In genomic region chr8:105624401-105624800, GRCm38 (mm10) we compare ENCODE assay signal across 11 mouse cellular contexts. TPM values are rescaled to one million over a fixed set of nuclear protein-coding genes. Genes with fewer than 3 reads are reported as not detected.
DNase-seq lines count a peak whose midpoint lies in the region; ATAC-seq and TF ChIP-seq lines count a peak whose summit lies in the region.
"Had no signal": no experiment of that assay in that cellular context is flagged by ENCODE, and none has a peak within 500 bp of the region (broad histone marks: within the 10 kb centered on the region; RNA-seq: fewer than 3 reads in every experiment).

No protein-coding gene starts in this region.

- no peak for DNase-seq in hindbrain, embryonic 10.5 days (ENCODE audit: low spot score)
- DNase-seq in hindbrain, embryonic 11.5 days (ENCODE audit: low spot score), result no peak
- no peak for DNase-seq in MEL (ENCODE audit: low read depth, low spot score)
- DNase-seq in frontal cortex, adult 2 months (ENCODE audit: extremely low spot score in 1 of 2, low spot score in 1 of 2), result peak; percentile 86
- DNase-seq in retina, postnatal 1 day, result no peak
- no peak for DNase-seq in adrenal gland, postnatal 10 days
- no peak for DNase-seq in adrenal gland, postnatal 14 days
- DNase-seq: kidney, postnatal 10 days had no signal

- WGBS in hindbrain, embryonic 10.5 days, result 61% methylated on average over 3 of the region's 3 CpGs
- 70% methylated on average over 3 of the region's 3 CpGs for WGBS in hindbrain, embryonic 11.5 days
- 35% methylated on average over 3 of the region's 3 CpGs for WGBS in olfactory bulb, adult 2 months

- no peak for TF ChIP-seq RAD21 in MEL (IDR thresholded peaks at IDR 0.05; ENCODE audit: low read depth, low read length)

- no peak overlapping the region for H3K4me2 ChIP-seq in hindbrain, embryonic 11.5 days (replicated peaks; ENCODE audit: low read depth, low read length)
- H3K4me2 ChIP-seq: midbrain, embryonic 12.5 days; stomach, embryonic 15.5 days had no signal

- H3K4me3 ChIP-seq in hindbrain, embryonic 10.5 days, result no peak overlapping the region
- no peak overlapping the region for H3K4me3 ChIP-seq in hindbrain, embryonic 11.5 days (ENCODE audit: low read depth, low read length)
- H3K4me3 ChIP-seq in MEL (ENCODE audit: control insufficient read depth in 1 of 2, insufficient read depth in 1 of 2, low read depth in 2 of 2, low read length in 2 of 2), result no peak overlapping the region
- no peak overlapping the region for H3K4me3 ChIP-seq in olfactory bulb, adult 2 months (ENCODE audit: insufficient read depth, low read depth, low read length)
- H3K4me3 ChIP-seq: midbrain, embryonic 12.5 days; stomach, embryonic 15.5 days had no signal

- H3K79me2 ChIP-seq in MEL (ENCODE audit: control insufficient read depth, insufficient read depth, low read length, poor library complexity), result no peaks in the 10 kb centered on the region

- TF ChIP-seq EP300 in MEL (IDR thresholded peaks at IDR 0.05; ENCODE audit: low read depth in 1 of 2, low read length in 2 of 2), result no peak

- no peaks in the 10 kb centered on the region for H3K27me3 ChIP-seq in hindbrain, embryonic 10.5 days (ENCODE audit: insufficient read depth, poor library complexity, severe bottlenecking)
- H3K27me3 ChIP-seq in hindbrain, embryonic 11.5 days (ENCODE audit: control insufficient read depth, insufficient read depth, low read length), result no peaks in the 10 kb centered on the region
- no peaks in the 10 kb centered on the region for H3K27me3 ChIP-seq in MEL (ENCODE audit: control insufficient read depth in 1 of 2, insufficient read depth in 2 of 2, low read length in 2 of 2)
- H3K27me3 ChIP-seq: midbrain, embryonic 12.5 days; stomach, embryonic 15.5 days had no signal

- no peak for ATAC-seq in hindbrain, embryonic 11.5 days (ENCODE audit: low FRiP score)

- peaks cover 37% of the 10 kb centered on the region for H3K4me1 ChIP-seq in hindbrain, embryonic 10.5 days (replicated peaks)
- H3K4me1 ChIP-seq in hindbrain, embryonic 11.5 days (replicated peaks; ENCODE audit: control insufficient read depth, insufficient read depth, low read length), result no peaks in the 10 kb centered on the region
- H3K4me1 ChIP-seq in MEL (ENCODE audit: control insufficient read depth in 1 of 2, insufficient read depth in 2 of 2, low read length in 2 of 2), result no peaks in the 10 kb centered on the region
- peaks cover 34% of the 10 kb centered on the region for H3K4me1 ChIP-seq in olfactory bulb, adult 2 months (ENCODE audit: control insufficient read depth, insufficient read depth, low read length)

- TF ChIP-seq CTCF in MEL (IDR thresholded peaks at IDR 0.05 in 2 of 3, conservative IDR thresholded peaks at IDR 0.05 in 1 of 3; ENCODE audit: control insufficient read depth in 1 of 3, insufficient read depth in 1 of 3, low read depth in 2 of 3, low read length in 3 of 3, poor library complexity in 1 of 3, severe bottlenecking in 1 of 3), result no peak
- no peak for TF ChIP-seq CTCF in olfactory bulb, adult 2 months (IDR thresholded peaks at IDR 0.05; ENCODE audit: insufficient read depth, low read depth, low read length)

- H3K27ac ChIP-seq in hindbrain, embryonic 10.5 days, result peak overlapping the region; percentile 2; the same call in 1 of the 2 replicates
- no peak overlapping the region for H3K27ac ChIP-seq in hindbrain, embryonic 11.5 days (ENCODE audit: low read depth, low read length)
- H3K27ac ChIP-seq in MEL (ENCODE audit: control insufficient read depth, low read depth, low read length), result no peak overlapping the region
- H3K27ac ChIP-seq in olfactory bulb, adult 2 months (ENCODE audit: insufficient read depth, low read depth, low read length), result peak overlapping the region; percentile 21; the same call in 1 of the 2 replicates
- H3K27ac ChIP-seq: stomach, embryonic 15.5 days had no signal

- TF ChIP-seq POLR2A in MEL (IDR thresholded peaks at IDR 0.05; ENCODE audit: control insufficient read depth in 1 of 2, insufficient read depth in 1 of 2, low read depth in 1 of 2, low read length in 2 of 2, poor library complexity in 1 of 2), result no peak; a peak in 1 of 4 replicates
- no peak for TF ChIP-seq POLR2A in olfactory bulb, adult 2 months (IDR thresholded peaks at IDR 0.05; ENCODE audit: insufficient read depth, low read depth, low read length)

- peaks cover 39% of the 10 kb centered on the region for H3K36me3 ChIP-seq in hindbrain, embryonic 10.5 days
- H3K36me3 ChIP-seq in hindbrain, embryonic 11.5 days (ENCODE audit: control insufficient read depth, insufficient read depth, low read length), result peaks cover 5% of the 10 kb centered on the region; the same call in 1 of the 2 replicates
- peaks cover 0 to 6% of the 10 kb centered on the region in 2 experiments; a peak in 2 of 4 replicates for H3K36me3 ChIP-seq in MEL (ENCODE audit: control insufficient read depth in 1 of 2, insufficient read depth in 2 of 2, low read length in 2 of 2)

- H3K9me3 ChIP-seq in hindbrain, embryonic 10.5 days, result no peaks in the 10 kb centered on the region
- no peaks in the 10 kb centered on the region for H3K9me3 ChIP-seq in hindbrain, embryonic 11.5 days (ENCODE audit: control insufficient read depth, low read length)
- H3K9me3 ChIP-seq in MEL (replicated peaks; ENCODE audit: insufficient read depth, low read length), result no peaks in the 10 kb centered on the region
- H3K9me3 ChIP-seq: midbrain, embryonic 12.5 days; stomach, embryonic 15.5 days had no signal

- no peak overlapping the region for H3K9ac ChIP-seq in hindbrain, embryonic 11.5 days (ENCODE audit: low read depth, low read length)
- H3K9ac ChIP-seq in MEL (ENCODE audit: control insufficient read depth, low read depth, low read length, poor library complexity, severe bottlenecking), result no peak overlapping the region
- H3K9ac ChIP-seq: midbrain, embryonic 12.5 days; stomach, embryonic 15.5 days had no signal

TF ChIP-seq in MEL, 35 proteins besides CTCF, POLR2A, EP300 and RAD21:
- TF ChIP-seq ETS1 (IDR thresholded peaks at IDR 0.05; ENCODE audit: low read depth, low read length) (no peak), ZMIZ1 (IDR thresholded peaks at IDR 0.05; ENCODE audit: low read depth, low read length) (0 out of 2 replicates have a peak, but pooled peaks have one; percentile 11)

RNA-seq across cellular contexts. Expression of gene Ctcf, which starts 12.0 kb away (rescaled TPM):
- 102 and 138 TPM in 2 replicates for polyA plus RNA-seq in hindbrain, embryonic 10.5 days (2016; fragmentation: Nextera tagmentation; extraction: Ambion mirVana)
- polyA plus RNA-seq in hindbrain, embryonic 11.5 days (2014; fragmentation: Nextera tagmentation; extraction: Ambion mirVana), result 115 and 121 TPM in 2 replicates
- 36.4 and 40.7 TPM in 2 replicates for total RNA-seq in MEL (2012; rRNA removed)
- polyA plus RNA-seq in MEL (2012; ENCODE audit: insufficient read depth in 1 of 2, insufficient read length in 2 of 2, low read depth in 1 of 2, low replicate concordance in 2 of 2, missing spikeins in 1 of 2), result 100 to 1,000 TPM in 1 of 2 experiments, 10 to 100 TPM in 1; 87.1 to 670 TPM
- 34.9 and 37.1 TPM in 2 replicates for polyA plus RNA-seq in frontal cortex, adult 2 months (2012; rRNA removed)
- polyA plus RNA-seq in olfactory bulb, adult 2 months (2012; ENCODE audit: insufficient read depth, insufficient read length, low replicate concordance, missing spikeins), result 898 TPM in 1 of 2 replicates, not detected in the other
- total RNA-seq in adrenal gland, postnatal 10 days (2021), result 10 to 100 TPM; 53.0 to 62.3 TPM
- total RNA-seq in adrenal gland, postnatal 14 days (2021), result 58.4 and 70.4 TPM in 2 replicates

RNA-seq across cellular contexts. Expression of gene Agrp, which starts 12.8 kb away (rescaled TPM):
- 0.61 and 0.73 TPM in 2 replicates for polyA plus RNA-seq in hindbrain, embryonic 10.5 days (2016; fragmentation: Nextera tagmentation; extraction: Ambion mirVana)
- polyA plus RNA-seq in hindbrain, embryonic 11.5 days (2014; fragmentation: Nextera tagmentation; extraction: Ambion mirVana), result 0.68 and 2.1 TPM in 2 replicates
- not detected in 2 replicates for total RNA-seq in MEL (2012; rRNA removed)
- under 1 TPM in 1 of 2 experiments, not detected in 1; 0.63 TPM for polyA plus RNA-seq in MEL (2012; ENCODE audit: insufficient read depth in 1 of 2, insufficient read length in 2 of 2, low read depth in 1 of 2, low replicate concordance in 2 of 2, missing spikeins in 1 of 2)
- 0.25 and 0.36 TPM in 2 replicates for polyA plus RNA-seq in frontal cortex, adult 2 months (2012; rRNA removed)
- not detected in 2 replicates for polyA plus RNA-seq in olfactory bulb, adult 2 months (2012; ENCODE audit: insufficient read depth, insufficient read length, low replicate concordance, missing spikeins)
- total RNA-seq in adrenal gland, postnatal 10 days (2021), result 1 to 10 TPM in 1 of 2 experiments, under 1 TPM in 1; 0.97 to 1.3 TPM
- total RNA-seq in adrenal gland, postnatal 14 days (2021), result 0.93 and 1.0 TPM in 2 replicates

RNA-seq across cellular contexts. Expression of gene Ripor1, which starts 19.3 kb away (rescaled TPM):
- 17.7 and 23.7 TPM in 2 replicates for polyA plus RNA-seq in hindbrain, embryonic 10.5 days (2016; fragmentation: Nextera tagmentation; extraction: Ambion mirVana)
- polyA plus RNA-seq in hindbrain, embryonic 11.5 days (2014; fragmentation: Nextera tagmentation; extraction: Ambion mirVana), result 11.8 and 12.4 TPM in 2 replicates
- total RNA-seq in MEL (2012; rRNA removed), result 15.7 and 16.6 TPM in 2 replicates
- polyA plus RNA-seq in MEL (2012; ENCODE audit: insufficient read depth in 1 of 2, insufficient read length in 2 of 2, low read depth in 1 of 2, low replicate concordance in 2 of 2, missing spikeins in 1 of 2), result 100 to 1,000 TPM in 1 of 2 experiments, not detected in 1; 120 TPM
- polyA plus RNA-seq in frontal cortex, adult 2 months (2012; rRNA removed), result 52.0 and 52.1 TPM in 2 replicates
- polyA plus RNA-seq in olfactory bulb, adult 2 months (2012; ENCODE audit: insufficient read depth, insufficient read length, low replicate concordance, missing spikeins), result not detected in 2 replicates
- 10 to 100 TPM; 30.4 to 34.5 TPM for total RNA-seq in adrenal gland, postnatal 10 days (2021)
- total RNA-seq in adrenal gland, postnatal 14 days (2021), result 33.9 and 39.8 TPM in 2 replicates

RNA-seq across cellular contexts. Expression of gene Atp6v0d1, which starts 58.6 kb away (rescaled TPM):
- polyA plus RNA-seq in hindbrain, embryonic 10.5 days (2016; fragmentation: Nextera tagmentation; extraction: Ambion mirVana), result 90.8 and 119 TPM in 2 replicates
- polyA plus RNA-seq in hindbrain, embryonic 11.5 days (2014; fragmentation: Nextera tagmentation; extraction: Ambion mirVana), result 141 and 155 TPM in 2 replicates
- total RNA-seq in MEL (2012; rRNA removed), result 43.0 and 51.1 TPM in 2 replicates
- polyA plus RNA-seq in MEL (2012; ENCODE audit: insufficient read depth in 1 of 2, insufficient read length in 2 of 2, low read depth in 1 of 2, low replicate concordance in 2 of 2, missing spikeins in 1 of 2), result 10 to 100 TPM in 1 of 2 experiments, not detected in 1; 83.8 TPM
- polyA plus RNA-seq in frontal cortex, adult 2 months (2012; rRNA removed), result 334 and 339 TPM in 2 replicates
- not detected in 2 replicates for polyA plus RNA-seq in olfactory bulb, adult 2 months (2012; ENCODE audit: insufficient read depth, insufficient read length, low replicate concordance, missing spikeins)
- 10 to 100 TPM; 92.8 to 94.0 TPM for total RNA-seq in adrenal gland, postnatal 10 days (2021)
- total RNA-seq in adrenal gland, postnatal 14 days (2021), result 90.6 and 97.4 TPM in 2 replicates

Comparison
In these comparisons a context has a peak if more than half of its experiments do, and no peak if none do; other contexts are left out.
1. H3K27ac ChIP-seq: peak in hindbrain, embryonic 10.5 days (single experiment) and olfactory bulb, adult 2 months (single experiment); none in hindbrain, embryonic 11.5 days (single experiment) and MEL (single experiment).
2. DNase-seq: peak in frontal cortex, adult 2 months (2 of 2); none in hindbrain, embryonic 10.5 days (single experiment), hindbrain, embryonic 11.5 days (single experiment), MEL (single experiment), retina, postnatal 1 day (single experiment), adrenal gland, postnatal 10 days (single experiment) and adrenal gland, postnatal 14 days (single experiment).